30 mouse cellular contexts compared by ENCODE assay signal in the genomic region with DNA sequence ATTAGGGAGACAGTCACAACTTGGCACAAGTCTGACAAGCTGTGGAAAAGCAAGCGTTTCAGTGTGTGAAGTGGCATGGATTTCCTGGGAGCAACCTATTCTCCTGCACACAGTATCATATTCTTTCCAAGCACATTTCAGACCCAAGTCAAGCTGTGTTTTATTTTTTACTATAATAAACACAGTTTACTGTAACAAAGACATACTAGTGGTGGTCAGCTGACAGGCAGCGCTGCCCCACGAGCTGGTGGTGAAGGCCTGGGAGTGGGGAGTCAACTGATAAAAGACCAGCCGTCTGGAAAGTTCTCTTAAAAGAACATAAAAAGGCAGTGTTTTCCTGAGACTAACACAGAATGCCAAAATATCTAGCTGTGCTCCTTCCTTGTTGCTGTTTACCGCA. TPM values are rescaled to one million over a fixed set of nuclear protein-coding genes. Genes with fewer than 3 reads are reported as not detected.
"Had no signal": no experiment of that assay in that cellular context is flagged by ENCODE, and none has a peak within 500 bp of the region (broad histone marks: within the 10 kb centered on the region; RNA-seq: fewer than 3 reads in every experiment).

No protein-coding gene starts in this region.

- H3K9ac ChIP-seq: limb, embryonic 12.5 days; limb, embryonic 15.5 days; liver, embryonic 14.5 days; liver, postnatal 0 days; lung, embryonic 14.5 days; midbrain, embryonic 13.5 days had no signal

- H3K4me3 ChIP-seq: layer of hippocampus, adult 2 months; limb, embryonic 12.5 days; limb, embryonic 15.5 days; midbrain, embryonic 13.5 days had no signal

- H3K4me2 ChIP-seq: limb, embryonic 12.5 days; limb, embryonic 15.5 days; liver, embryonic 11.5 days; lung, embryonic 14.5 days; midbrain, embryonic 13.5 days had no signal

- DNase-seq: kidney, postnatal 25 days; layer of hippocampus, adult 9-11 months; liver, postnatal 0 days; lung, embryonic 14.5 days; right cerebral cortex, adult 18-20 months; right cerebral cortex, postnatal 14 days; right cerebral cortex, postnatal 4 days; thymus, adult 2 months; thymus, postnatal 14 days; thymus, postnatal 4 days had no signal

- H3K27ac ChIP-seq: kidney, postnatal 0 days; layer of hippocampus, adult 2 months; limb, embryonic 12.5 days; limb, embryonic 15.5 days; liver, embryonic 14.5 days; macrophage; midbrain, embryonic 13.5 days; stomach, postnatal 0 days had no signal

- H3K4me1 ChIP-seq: limb, embryonic 15.5 days; midbrain, embryonic 13.5 days had no signal

- ATAC-seq: liver, postnatal 0 days; lung, postnatal 0 days; midbrain, embryonic 13.5 days; midbrain, embryonic 16.5 days had no signal

- H3K9me3 ChIP-seq: limb, embryonic 12.5 days; limb, embryonic 15.5 days; midbrain, embryonic 13.5 days had no signal

- H3K36me3 ChIP-seq: limb, embryonic 12.5 days; limb, embryonic 15.5 days; midbrain, embryonic 13.5 days had no signal

RNA-seq across cellular contexts. Expression of a gene that starts 42.7 kb away (rescaled TPM):
- total RNA-seq: layer of hippocampus, adult 2 months; layer of hippocampus, postnatal 25 days; left cerebral cortex, adult 18-20 months; left cerebral cortex, postnatal 36 days; megakaryocyte, adult 5-6 weeks had no signal
- polyA plus RNA-seq: kidney, embryonic 14.5 days; kidney, postnatal 0 days; large intestine, adult 2 months; limb, embryonic 12.5 days; limb, embryonic 15.5 days; liver, embryonic 11.5 days; liver, embryonic 14.5 days; liver, postnatal 0 days; lung, embryonic 14.5 days; macrophage; midbrain, embryonic 13.5 days; midbrain, embryonic 16.5 days; neural tube, embryonic 11.5 days; neural tube, embryonic 14.5 days; stomach, embryonic 14.5 days; stomach, postnatal 0 days; thymus, adult 2 months had no signal
